Mouse (Mus musculus) stomach, embryonic 16.5 days (tissue): ENCODE data around the gene 4930451I11Rik. TPM values are rescaled to one million over a fixed set of nuclear protein-coding genes. Genes with fewer than 3 reads are reported as not detected.

ENCODE experiments used
- ATAC-seq: fragments of 200-750 bp; cut with Nextera tagmentation; 2 replicates; pipeline ENCODE4 v1.8.0; 2017; ENCODE audit warnings: moderate number of reproducible peaks, moderate TSS enrichment; ENCODE audit not compliant: insufficient read depth, low FRiP score
- H3K27ac ChIP-seq: fragments of 300-500 bp; sonication (generic); 2 replicates; pipeline ENCODE4 v1.5.1; 2014; ENCODE audit warnings: low read length
- H3K27me3 ChIP-seq: fragments of 300-500 bp; sonication (generic); 2 replicates; pipeline ENCODE4 v1.6.1; 2014; ENCODE audit warnings: low read length, control low read depth, mixed read lengths; ENCODE audit not compliant: control insufficient read depth, insufficient read depth
- H3K36me3 ChIP-seq: fragments of 300-500 bp; sonication (generic); 2 replicates; pipeline ENCODE4 v1.6.1; 2014; ENCODE audit warnings: low read length; ENCODE audit not compliant: control insufficient read depth, insufficient read depth
- H3K4me1 ChIP-seq: fragments of 300-500 bp; sonication (generic); 2 replicates; pipeline ENCODE4 v1.6.1; 2014; ENCODE audit warnings: low read length, control low read depth, mixed read lengths; ENCODE audit not compliant: control insufficient read depth, insufficient read depth
- H3K4me2 ChIP-seq: fragments of 300-500 bp; sonication (generic); 2 replicates; pipeline ENCODE4 v1.6.1; 2014; ENCODE audit warnings: low read depth, low read length, mixed read lengths
- H3K4me3 ChIP-seq: fragments of 300-500 bp; sonication (generic); replicated peaks from 2 replicates; pipeline ENCODE4 v1.5.1; 2014; ENCODE audit warnings: mild to moderate bottlenecking, low read length
- H3K9ac ChIP-seq: fragments of 300-500 bp; sonication (generic); 2 replicates; pipeline ENCODE4 v1.6.1; 2014; ENCODE audit warnings: low read length
- H3K9me3 ChIP-seq: fragments of 300-500 bp; sonication (generic); replicated peaks from 2 replicates; pipeline ENCODE4 v1.6.1; 2016; ENCODE audit warnings: low read length, control low read depth; ENCODE audit not compliant: control insufficient read depth
- WGBS: fragments of 180-500 bp; shearing (Covaris S2); extraction: QIAGEN DNeasy Blood & Tissue Kit; methylation state at CpG from one replicate; pipeline ENCODE4 v1.1.7; 2014; 5-methylcytosine and 5-hydroxymethylcytosine counted together
- polyA plus RNA-seq: library from polyadenylated mRNA; unstranded; fragments of >200 nt; fragmentation: Nextera tagmentation; extraction: Ambion mirVana; gene quantifications from 2 replicates; pipeline ENCODE4 v1.2.1, GENCODE M21; 2015

4930451I11Rik gene
- not detected in 2 replicates for polyA plus RNA-seq

DNA sequence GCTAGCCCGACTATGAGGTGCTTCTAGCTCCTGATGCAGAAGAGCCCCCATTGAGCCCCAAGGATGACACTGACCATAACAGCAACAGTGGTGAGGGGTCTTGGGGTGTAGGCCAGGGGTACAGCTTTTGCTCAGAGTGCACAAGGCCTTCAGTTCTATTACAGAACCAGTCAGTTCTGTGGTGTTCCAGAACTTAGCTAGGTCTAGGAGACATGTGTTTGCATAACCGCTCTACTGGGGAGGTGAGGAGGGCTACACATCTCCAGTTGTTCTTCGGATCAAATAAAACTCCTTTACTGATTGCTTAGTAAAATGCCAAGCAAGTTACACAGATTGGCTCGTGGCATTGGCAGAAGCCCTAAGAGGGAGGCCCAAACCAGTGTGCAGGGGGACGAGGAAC, at the start of gene 4930451I11Rik:
Gene 4930451I11Rik, minus strand, starts transcription at position 101 of the 400 bp plus-strand sequence.
- WGBS = 60% methylated on average over 5 of the region's 5 CpGs
- Histone ChIP-seq H3K27ac (no peak within 1 kb of the TSS), H3K36me3 (no peaks in the 10 kb centered on the region), H3K9me3 (no peaks in the 10 kb centered on the region), H3K27me3 (no peaks in the 10 kb centered on the region), H3K4me3 (peak within 1 kb of the TSS; percentile 33), H3K4me2 (peak within 1 kb of the TSS; percentile 55), H3K9ac (no peak within 1 kb of the TSS), H3K4me1 (no peaks in the 10 kb centered on the region)
- ATAC-seq = no peak

- H3K9ac ChIP-seq = no peak overlapping the region; the same call in 1 of the 2 replicates
Observed at GRCm38 (mm10) chr7:126881040-126881439, 49.6 kb upstream of the 4930451I11Rik start.

DNA sequence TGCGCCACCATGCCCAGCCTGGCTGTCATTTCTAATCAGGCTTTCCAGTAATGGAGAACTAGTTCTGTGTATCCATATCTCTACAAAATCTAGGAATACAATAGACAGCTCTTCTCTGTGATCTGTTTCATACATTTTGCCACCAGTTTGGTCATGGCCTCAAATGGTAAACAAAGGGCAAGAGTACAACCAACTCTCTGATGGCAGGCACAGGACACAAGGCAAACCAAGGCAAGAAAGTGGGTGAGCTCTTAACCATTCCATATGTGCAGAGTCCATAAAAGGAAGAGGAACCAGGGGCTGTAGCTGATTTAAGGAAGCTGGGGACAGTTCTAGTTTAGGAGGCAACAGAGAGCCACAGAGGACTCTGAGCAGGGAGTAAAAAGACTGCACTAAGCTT, 45.8 kb upstream of the 4930451I11Rik start:
- 100% methylated on average over 1 of the region's 1 CpGs for WGBS
- Histone ChIP-seq H3K27ac (no peak overlapping the region), H3K4me3 (no peak overlapping the region), H3K36me3 (peaks cover 34% of the 10 kb centered on the region), H3K4me2 (no peak overlapping the region), H3K9me3 (no peaks in the 10 kb centered on the region), H3K4me1 (peaks cover 8% of the 10 kb centered on the region), H3K9ac (no peak overlapping the region), H3K27me3 (no peaks in the 10 kb centered on the region)
- no peak for ATAC-seq

More at GRCm38 (mm10) chr7:126881040-126881439, 49.6 kb upstream of the 4930451I11Rik start:
- Histone ChIP-seq H3K9me3 (no peaks in the 10 kb centered on the region), H3K4me2 (peak overlapping the region; percentile 95; the same call in 1 of the 2 replicates), H3K4me3 (no peak overlapping the region; the same call in 1 of the 2 replicates), H3K4me1 (peaks cover 21% of the 10 kb centered on the region), H3K27ac (peak overlapping the region; percentile 26; the same call in 1 of the 2 replicates), H3K27me3 (no peaks in the 10 kb centered on the region), H3K36me3 (peaks cover 17% of the 10 kb centered on the region)
- ATAC-seq = no peak
- 71% methylated on average over 6 of the region's 6 CpGs for WGBS

- Histone ChIP-seq H3K27ac (no peak overlapping the region), H3K36me3 (peaks cover 52% of the 10 kb centered on the region), H3K4me3 (no peak overlapping the region), H3K9me3 (no peaks in the 10 kb centered on the region), H3K4me2 (no peak overlapping the region), H3K4me1 (no peaks in the 10 kb centered on the region), H3K27me3 (no peaks in the 10 kb centered on the region), H3K9ac (no peak overlapping the region)
- no peak for ATAC-seq
- 100% methylated on average over 2 of the region's 2 CpGs for WGBS
Observed at GRCm38 (mm10) chr7:126870520-126870891, 39.1 kb upstream of the 4930451I11Rik start.

- Histone ChIP-seq H3K27ac (no peak overlapping the region), H3K9ac (no peak overlapping the region), H3K36me3 (peaks cover 48% of the 10 kb centered on the region), H3K4me3 (no peak overlapping the region), H3K4me2 (no peak overlapping the region), H3K9me3 (no peaks in the 10 kb centered on the region), H3K4me1 (no peaks in the 10 kb centered on the region), H3K27me3 (no peaks in the 10 kb centered on the region)
- no peak for ATAC-seq
- 91% methylated on average over 23 of the region's 23 CpGs for WGBS
Observed at GRCm38 (mm10) chr7:126869780-126870519, 38.5 kb upstream of the 4930451I11Rik start.

GRCm38 (mm10) chr7:126868003-126868402, 36.6 kb upstream of the 4930451I11Rik start:
- H3K27ac ChIP-seq = no peak overlapping the region
- H3K4me2 ChIP-seq = no peak overlapping the region
- no peaks in the 10 kb centered on the region for H3K9me3 ChIP-seq
- no peaks in the 10 kb centered on the region for H3K27me3 ChIP-seq
- H3K4me1 ChIP-seq = peaks cover 15% of the 10 kb centered on the region; the same call in 1 of the 2 replicates
- no peak overlapping the region for H3K4me3 ChIP-seq
- ATAC-seq = no peak
- H3K36me3 ChIP-seq = peaks cover 40% of the 10 kb centered on the region
- 80% methylated on average over 12 of the region's 12 CpGs for WGBS
- no peak overlapping the region for H3K9ac ChIP-seq

DNA sequence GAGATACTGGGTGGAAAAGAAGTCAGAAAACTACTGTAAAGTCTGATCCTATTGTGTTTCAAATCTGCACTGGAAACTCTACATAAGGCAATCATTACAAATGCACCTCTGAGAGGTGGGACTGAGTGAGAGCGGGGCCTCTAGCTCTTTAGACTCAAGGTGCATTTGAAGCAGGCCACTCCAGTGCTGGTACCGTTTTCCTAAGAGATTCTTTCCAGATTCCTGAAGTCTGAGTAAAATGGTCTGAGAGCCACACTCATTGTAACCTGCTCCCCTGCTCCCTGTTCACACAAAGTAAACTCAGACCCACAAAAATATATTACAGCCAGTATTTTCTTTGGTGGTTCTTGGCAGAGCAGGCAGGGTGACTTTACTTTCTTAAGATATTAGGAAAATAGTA, 36.1 kb upstream of the 4930451I11Rik start:
- Histone ChIP-seq H3K36me3 (peaks cover 36% of the 10 kb centered on the region), H3K27ac (no peak overlapping the region)

DNA sequence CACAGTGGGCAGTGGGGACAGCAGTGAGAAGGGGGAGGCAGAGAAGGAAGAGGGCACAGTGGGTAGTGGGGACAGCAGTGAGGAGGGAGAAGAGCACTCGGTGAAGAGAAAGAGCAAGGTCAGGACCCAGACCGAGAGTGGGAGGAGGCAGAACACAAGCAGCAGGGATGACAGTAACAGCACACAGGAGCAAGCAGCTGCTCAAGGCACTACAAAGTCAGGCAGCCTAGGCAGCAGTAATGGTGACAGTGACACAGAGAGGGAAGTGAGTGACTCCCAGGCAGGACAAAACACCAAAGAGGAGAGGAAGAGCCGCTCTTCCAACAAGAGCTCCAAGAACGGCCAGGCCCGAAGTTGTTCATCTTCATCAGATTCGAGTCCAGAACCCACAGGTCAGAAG, 32.4 kb upstream of the 4930451I11Rik start:
- no peak for ATAC-seq
- Histone ChIP-seq H3K9me3 (no peaks in the 10 kb centered on the region), H3K36me3 (peaks cover 17% of the 10 kb centered on the region; the same call in 1 of the 2 replicates), H3K4me3 (peak overlapping the region; percentile 73), H3K4me1 (peaks cover 23% of the 10 kb centered on the region), H3K9ac (peak overlapping the region; percentile 84), H3K4me2 (peak overlapping the region; percentile 88), H3K27ac (peak overlapping the region; percentile 30; the same call in 1 of the 2 replicates), H3K27me3 (no peaks in the 10 kb centered on the region)
- 51% methylated on average over 6 of the region's 6 CpGs for WGBS

More for the DNA sequence above, 36.1 kb upstream of the 4930451I11Rik start:
- Histone ChIP-seq H3K4me2 (no peak overlapping the region), H3K4me3 (no peak overlapping the region), H3K9me3 (no peaks in the 10 kb centered on the region), H3K9ac (no peak overlapping the region), H3K27me3 (no peaks in the 10 kb centered on the region), H3K4me1 (peaks cover 19% of the 10 kb centered on the region; the same call in 1 of the 2 replicates)
- ATAC-seq = no peak
- WGBS = 88% methylated on average over 2 of the region's 2 CpGs

DNA sequence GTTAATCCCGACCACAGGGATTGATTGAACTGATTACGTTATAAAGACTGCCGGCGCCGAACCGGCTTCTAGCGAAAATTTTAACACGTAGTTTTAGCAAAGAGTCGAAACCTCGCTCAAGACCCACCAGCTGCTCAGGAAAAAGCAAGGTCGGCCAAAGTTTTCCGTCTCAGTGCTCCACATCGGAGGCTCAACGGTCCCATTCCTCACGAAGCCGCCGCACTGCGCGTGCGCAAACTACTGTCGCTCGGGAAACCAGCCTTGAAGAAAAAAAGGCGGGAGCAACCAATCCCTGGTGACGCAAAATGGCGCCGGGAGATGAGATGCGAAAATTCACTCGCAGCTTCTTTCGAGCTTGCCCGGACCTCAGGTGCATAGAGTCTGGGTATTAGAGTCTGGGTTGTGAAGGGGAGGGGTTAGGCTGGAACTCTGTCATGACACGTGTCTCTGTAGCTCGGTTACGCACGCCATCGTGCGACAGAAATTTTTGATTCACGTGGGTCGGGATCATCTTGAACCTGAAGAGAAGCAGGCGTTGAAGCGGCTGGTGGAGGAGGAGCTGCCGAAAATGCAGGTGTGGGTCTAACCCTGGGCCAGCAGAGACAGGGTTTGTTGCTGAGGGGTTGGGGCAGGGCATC, 30.8 kb upstream of the 4930451I11Rik start, which contains the start of gene Ino80e:
Gene Ino80e, minus strand, starts transcription at position 231 of the 638 bp plus-strand sequence.
- peaks cover 11% of the 10 kb centered on the region; the same call in 1 of the 2 replicates for H3K36me3 ChIP-seq
- under 1% methylated on average over 41 of the region's 41 CpGs for WGBS

More for the DNA sequence above, 30.8 kb upstream of the 4930451I11Rik start, which contains the start of gene Ino80e:
- Histone ChIP-seq H3K27ac (peak within 1 kb of the TSS; percentile 83), H3K4me1 (peaks cover 23% of the 10 kb centered on the region), H3K9me3 (no peaks in the 10 kb centered on the region), H3K4me2 (peak within 1 kb of the TSS; percentile 88), H3K27me3 (no peaks in the 10 kb centered on the region), H3K9ac (peak within 1 kb of the TSS; percentile 84), H3K4me3 (peak within 1 kb of the TSS; percentile 73)
- peak; percentile 75 for ATAC-seq
